Mouse (Mus musculus) megakaryocyte, embryonic 14.5 days (primary cell): ENCODE results near the gene Olfr223.

Experiments used
- FLI1 ChIP-seq: IDR thresholded peaks from 2 replicates; pipeline ENCODE4 v1.6.1; 2012; ENCODE audit warnings: low read length, inconsistent platforms, mixed read lengths
- GATA1 ChIP-seq: IDR thresholded peaks from 3 replicates; pipeline ENCODE4 v1.6.1; 2012; ENCODE audit warnings: mixed read lengths, low read length, inconsistent platforms, borderline replicate concordance

GRCm38 (mm10) chr11:59614120-59614519, 21.0 kb upstream of the Olfr223 start:
- TF ChIP-seq FLI1 (no peak), GATA1 (no peak)
